ENCODE assay signal across 8 mouse cellular contexts in genomic region chr11:8664393-8664743, GRCm38 (mm10). TPM values are rescaled to one million over a fixed set of nuclear protein-coding genes. Genes with fewer than 3 reads are reported as not detected.
DNase-seq lines count a peak whose midpoint lies in the region; ATAC-seq lines count a peak whose summit lies in the region.

TSS of gene Tns3 (minus strand) at chr11:8664535.

- H3K36me3 ChIP-seq in forebrain, embryonic 16.5 days (ENCODE audit: control insufficient read depth, insufficient read depth): no peaks in the 10 kb centered on the region
- no peaks in the 10 kb centered on the region for H3K36me3 ChIP-seq in hindbrain, embryonic 13.5 days
- H3K36me3 ChIP-seq in stomach, embryonic 16.5 days (ENCODE audit: control insufficient read depth, insufficient read depth, low read length): no peaks in the 10 kb centered on the region; the same call in 1 of the 2 replicates

- intact Hi-C loops in left cerebral cortex, postnatal 10 days (cut with DNase I): no loop called here

- peak; percentile 61 for ATAC-seq in forebrain, embryonic 16.5 days
- peak; percentile 73; the same call in 1 of the 2 replicates for ATAC-seq in hindbrain, embryonic 13.5 days (ENCODE audit: low FRiP score)
- ATAC-seq in stomach, embryonic 16.5 days (ENCODE audit: insufficient read depth, low FRiP score): peak; percentile 76

- H3K4me1 ChIP-seq in forebrain, embryonic 16.5 days (replicated peaks; ENCODE audit: control insufficient read depth, insufficient read depth, low read length): peaks cover 11% of the 10 kb centered on the region
- H3K4me1 ChIP-seq in hindbrain, embryonic 13.5 days (replicated peaks): peaks cover 12% of the 10 kb centered on the region
- peaks cover 41% of the 10 kb centered on the region for H3K4me1 ChIP-seq in stomach, embryonic 16.5 days (ENCODE audit: control insufficient read depth, insufficient read depth, low read length)

- peak; percentile 12 for DNase-seq in cerebellum, adult 8-10 months
- no peak for DNase-seq in cerebellum, postnatal 4 days (ENCODE audit: low spot score in 2 of 2)
- peak; percentile 80 for DNase-seq in adrenal gland, postnatal 14 days
- DNase-seq in left cerebral cortex, postnatal 10 days (ENCODE audit: extremely low spot score in 1 of 2, low spot score in 2 of 2): peak in 1 of 2 experiments; percentile 78
- DNase-seq in lung, postnatal 4 days: peak; percentile 82 to 84

- H3K4me3 ChIP-seq in forebrain, embryonic 16.5 days (replicated peaks; ENCODE audit: low read length): peak within 1 kb of the TSS; percentile 65
- H3K4me3 ChIP-seq in hindbrain, embryonic 13.5 days: peak within 1 kb of the TSS; percentile 63
- H3K4me3 ChIP-seq in stomach, embryonic 16.5 days (replicated peaks; ENCODE audit: low read length): peak within 1 kb of the TSS; percentile 75

- peaks cover 4% of the 10 kb centered on the region for H3K9me3 ChIP-seq in forebrain, embryonic 16.5 days (ENCODE audit: control insufficient read depth, low read length)
- H3K9me3 ChIP-seq in hindbrain, embryonic 13.5 days: no peaks in the 10 kb centered on the region
- no peaks in the 10 kb centered on the region; the same call in 1 of the 2 replicates for H3K9me3 ChIP-seq in stomach, embryonic 16.5 days (replicated peaks; ENCODE audit: control insufficient read depth, low read length)

- WGBS in forebrain, embryonic 16.5 days: under 1% methylated on average over 37 of the region's 37 CpGs
- WGBS in hindbrain, embryonic 13.5 days: 0% methylated on average over 37 of the region's 37 CpGs
- WGBS in stomach, embryonic 16.5 days: under 1% methylated on average over 37 of the region's 37 CpGs

- peak within 1 kb of the TSS; percentile 76 for H3K9ac ChIP-seq in forebrain, embryonic 16.5 days (replicated peaks; ENCODE audit: low read depth, low read length)
- H3K9ac ChIP-seq in hindbrain, embryonic 13.5 days: peak within 1 kb of the TSS; percentile 87
- H3K9ac ChIP-seq in stomach, embryonic 16.5 days (ENCODE audit: low read length): peak within 1 kb of the TSS; percentile 92

- H3K4me2 ChIP-seq in forebrain, embryonic 16.5 days (ENCODE audit: low read length): peak within 1 kb of the TSS; percentile 80
- peak within 1 kb of the TSS; percentile 96 for H3K4me2 ChIP-seq in hindbrain, embryonic 13.5 days
- H3K4me2 ChIP-seq in stomach, embryonic 16.5 days (ENCODE audit: low read depth, low read length): peak within 1 kb of the TSS; percentile 72

- no peak within 1 kb of the TSS for H3K27ac ChIP-seq in forebrain, embryonic 16.5 days (ENCODE audit: low read length)
- no peak within 1 kb of the TSS; the same call in 1 of the 2 replicates for H3K27ac ChIP-seq in hindbrain, embryonic 13.5 days
- H3K27ac ChIP-seq in stomach, embryonic 16.5 days (ENCODE audit: low read length): peak within 1 kb of the TSS; percentile 96

- no peaks in the 10 kb centered on the region for H3K27me3 ChIP-seq in forebrain, embryonic 16.5 days (replicated peaks; ENCODE audit: control insufficient read depth, insufficient read depth, low read length)
- peaks cover 49% of the 10 kb centered on the region for H3K27me3 ChIP-seq in hindbrain, embryonic 13.5 days
- no peaks in the 10 kb centered on the region for H3K27me3 ChIP-seq in stomach, embryonic 16.5 days (ENCODE audit: control insufficient read depth, insufficient read depth, low read length)

RNA-seq across cellular contexts. Expression of gene Tns3, which starts in this region (rescaled TPM):
- total RNA-seq in adrenal gland, postnatal 14 days (2021): 36.9 and 38.4 TPM in 2 replicates
- 8.8 TPM in 2 replicates for polyA plus RNA-seq in forebrain, embryonic 16.5 days (2015; fragmentation: Nextera tagmentation; extraction: Ambion mirVana)
- 4.9 and 5.3 TPM in 2 replicates for polyA plus RNA-seq in hindbrain, embryonic 13.5 days (2015; fragmentation: Nextera tagmentation; extraction: Ambion mirVana)
- 10 to 100 TPM; 24.5 to 31.8 TPM for total RNA-seq in left cerebral cortex, postnatal 10 days (2021)
- polyA plus RNA-seq in stomach, embryonic 16.5 days (2015; fragmentation: Nextera tagmentation; extraction: Ambion mirVana): 28.0 and 30.4 TPM in 2 replicates

Comparison
In these comparisons a context has a peak if more than half of its experiments do, and no peak if none do; other contexts are left out.
1. DNase-seq: peak in cerebellum, adult 8-10 months (single experiment), adrenal gland, postnatal 14 days (single experiment) and lung, postnatal 4 days (2 of 2); none in cerebellum, postnatal 4 days (0 of 2).
2. Peak in every context shown above with its lines, with median percentiles within 50 percentile points of each other: ATAC-seq, H3K4me2 ChIP-seq, H3K4me3 ChIP-seq and H3K9ac ChIP-seq.